Mouse (Mus musculus): ENCODE results near the gene Cenpv. TPM values are rescaled to one million over a fixed set of nuclear protein-coding genes. Genes with fewer than 3 reads are reported as not detected.

Cenpv gene
- polyA plus RNA-seq, 2 experiments = 27.0 to 40.5 TPM

GRCm38 (mm10) chr11:62507683-62508082, 31.4 kb downstream of the Cenpv start:
- no peak overlapping the region for H3K4me3 ChIP-seq (replicated peaks; ENCODE audit: low read length)
- H3K27me3 ChIP-seq (ENCODE audit: control insufficient read depth, insufficient read depth, low read length) = no peaks in the 10 kb centered on the region
- WGBS = 86% methylated on average over 4 of the region's 4 CpGs
- peaks cover 2% of the 10 kb centered on the region; the same call in 1 of the 2 replicates for H3K36me3 ChIP-seq (ENCODE audit: control insufficient read depth, insufficient read depth, low read length)
- no peak for TF ChIP-seq POLR2A (IDR thresholded peaks at IDR 0.05; ENCODE audit: borderline replicate concordance, extremely low read depth, insufficient read depth, insufficient read length)
- H3K4me1 ChIP-seq (ENCODE audit: control insufficient read depth, insufficient read depth, low read length) = no peaks in the 10 kb centered on the region
- no peak overlapping the region for H3K9ac ChIP-seq (ENCODE audit: low read depth, low read length, severe bottlenecking)
- no peak overlapping the region for H3K4me2 ChIP-seq (replicated peaks; ENCODE audit: low read depth, low read length, severe bottlenecking)
- H3K9me3 ChIP-seq (ENCODE audit: control insufficient read depth, low read length) = no peaks in the 10 kb centered on the region
- ATAC-seq (ENCODE audit: low FRiP score, low read depth) = no peak
- no peak overlapping the region for H3K27ac ChIP-seq (replicated peaks; ENCODE audit: low read depth, low read length)
- no peak for DNase-seq (ENCODE audit: low spot score)

DNA sequence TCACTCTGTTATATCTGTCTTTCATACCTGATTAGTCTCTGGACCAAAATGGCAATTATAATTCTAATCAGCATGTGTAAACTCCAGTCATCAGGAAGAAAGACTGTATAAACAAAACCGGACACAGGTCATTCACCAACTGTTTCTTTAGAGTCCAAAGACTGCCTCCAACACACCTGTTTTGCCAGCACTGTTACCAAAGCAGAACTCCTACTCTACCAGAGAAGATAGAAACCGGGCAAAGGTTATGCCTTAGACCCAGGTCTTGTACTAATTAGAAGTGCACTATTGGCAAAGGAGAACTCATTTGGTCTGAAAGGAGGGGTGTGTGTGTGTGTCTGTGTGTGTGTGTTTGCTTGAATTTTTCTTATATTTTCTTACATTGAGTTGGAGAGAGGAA, 38.5 kb downstream of the Cenpv start:
- no peaks in the 10 kb centered on the region for H3K27me3 ChIP-seq (ENCODE audit: control insufficient read depth, insufficient read depth, low read length)
- no peak overlapping the region for H3K9ac ChIP-seq (ENCODE audit: low read depth, low read length, severe bottlenecking)
- ATAC-seq (ENCODE audit: low FRiP score, low read depth) = no peak
- H3K4me3 ChIP-seq (replicated peaks; ENCODE audit: low read length) = no peak overlapping the region
- no peak overlapping the region for H3K27ac ChIP-seq (replicated peaks; ENCODE audit: low read depth, low read length)
- H3K36me3 ChIP-seq (ENCODE audit: control insufficient read depth, insufficient read depth, low read length) = no peaks in the 10 kb centered on the region
- 87% methylated on average over 2 of the region's 2 CpGs for WGBS
- no peak for DNase-seq (ENCODE audit: low spot score)
- TF ChIP-seq POLR2A (IDR thresholded peaks at IDR 0.05; ENCODE audit: borderline replicate concordance, extremely low read depth, insufficient read depth, insufficient read length) = no peak
- no peak overlapping the region for H3K4me2 ChIP-seq (replicated peaks; ENCODE audit: low read depth, low read length, severe bottlenecking)
- H3K9me3 ChIP-seq (ENCODE audit: control insufficient read depth, low read length) = no peaks in the 10 kb centered on the region
- H3K4me1 ChIP-seq (ENCODE audit: control insufficient read depth, insufficient read depth, low read length) = no peaks in the 10 kb centered on the region

GRCm38 (mm10) chr11:62498802-62499201, 40.3 kb downstream of the Cenpv start:
- DNase-seq (ENCODE audit: low spot score) (no peak), ATAC-seq (ENCODE audit: low FRiP score, low read depth) (no peak)
- no peaks in the 10 kb centered on the region for H3K36me3 ChIP-seq (ENCODE audit: control insufficient read depth, insufficient read depth, low read length)
- TF ChIP-seq POLR2A (IDR thresholded peaks at IDR 0.05; ENCODE audit: borderline replicate concordance, extremely low read depth, insufficient read depth, insufficient read length) = no peak
- no peaks in the 10 kb centered on the region for H3K27me3 ChIP-seq (ENCODE audit: control insufficient read depth, insufficient read depth, low read length)
- no peak overlapping the region for H3K27ac ChIP-seq (replicated peaks; ENCODE audit: low read depth, low read length)
- peaks cover 8% of the 10 kb centered on the region for H3K4me1 ChIP-seq (ENCODE audit: control insufficient read depth, insufficient read depth, low read length)
- H3K9me3 ChIP-seq (ENCODE audit: control insufficient read depth, low read length) = no peaks in the 10 kb centered on the region
- no peak overlapping the region for H3K4me3 ChIP-seq (replicated peaks; ENCODE audit: low read length)
- WGBS = 82% methylated on average over 2 of the region's 2 CpGs
- H3K4me2 ChIP-seq (replicated peaks; ENCODE audit: low read depth, low read length, severe bottlenecking) = no peak overlapping the region
- no peak overlapping the region for H3K9ac ChIP-seq (ENCODE audit: low read depth, low read length, severe bottlenecking)

GRCm38 (mm10) chr11:62497181-62497580, 41.9 kb downstream of the Cenpv start:
- TF ChIP-seq POLR2A (IDR thresholded peaks at IDR 0.05; ENCODE audit: borderline replicate concordance, extremely low read depth, insufficient read depth, insufficient read length) = no peak
- H3K27me3 ChIP-seq (ENCODE audit: control insufficient read depth, insufficient read depth, low read length) = no peaks in the 10 kb centered on the region
- H3K9ac ChIP-seq (ENCODE audit: low read depth, low read length, severe bottlenecking) = no peak overlapping the region
- no peak overlapping the region for H3K4me3 ChIP-seq (replicated peaks; ENCODE audit: low read length)
- no peak overlapping the region for H3K27ac ChIP-seq (replicated peaks; ENCODE audit: low read depth, low read length)
- ATAC-seq (ENCODE audit: low FRiP score, low read depth) (no peak), DNase-seq (ENCODE audit: low spot score) (no peak)
- H3K4me1 ChIP-seq (ENCODE audit: control insufficient read depth, insufficient read depth, low read length) = peaks cover 8% of the 10 kb centered on the region
- H3K9me3 ChIP-seq (ENCODE audit: control insufficient read depth, low read length) = no peaks in the 10 kb centered on the region
- H3K36me3 ChIP-seq (ENCODE audit: control insufficient read depth, insufficient read depth, low read length) = no peaks in the 10 kb centered on the region
- WGBS = 75% methylated on average over 3 of the region's 3 CpGs
- no peak overlapping the region for H3K4me2 ChIP-seq (replicated peaks; ENCODE audit: low read depth, low read length, severe bottlenecking)

DNA sequence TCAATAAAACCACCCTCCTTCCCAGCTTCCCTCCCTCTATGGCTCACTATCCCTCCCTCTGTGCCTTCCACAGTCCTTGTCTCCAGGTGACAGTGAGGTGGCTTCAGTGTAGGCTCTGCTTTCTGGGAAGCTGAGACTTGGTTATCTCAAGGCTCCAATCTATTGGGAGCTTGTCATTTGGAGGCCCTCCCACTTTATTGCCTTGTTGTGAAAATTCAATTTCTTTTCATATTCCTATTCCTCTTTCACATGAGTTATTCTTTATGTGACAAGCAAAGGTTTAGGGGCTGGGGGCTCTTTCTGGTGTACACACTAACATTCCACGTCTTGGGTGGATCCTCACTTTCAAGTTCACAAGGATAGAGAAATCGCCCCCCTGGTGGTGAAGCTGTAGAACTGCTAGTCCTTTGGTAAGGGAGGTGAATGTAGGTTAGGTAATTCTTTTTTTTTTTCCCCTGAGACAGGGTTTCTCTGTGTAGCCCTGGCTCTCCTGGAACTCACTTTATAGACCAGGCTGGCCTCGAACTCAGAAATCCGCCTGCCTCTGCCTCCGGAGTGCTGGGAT, 42.8 kb downstream of the Cenpv start:
- Histone ChIP-seq H3K4me1 (ENCODE audit: control insufficient read depth, insufficient read depth, low read length) (peaks cover 8% of the 10 kb centered on the region), H3K27me3 (ENCODE audit: control insufficient read depth, insufficient read depth, low read length) (no peaks in the 10 kb centered on the region), H3K4me2 (replicated peaks; ENCODE audit: low read depth, low read length, severe bottlenecking) (no peak overlapping the region), H3K27ac (replicated peaks; ENCODE audit: low read depth, low read length) (no peak overlapping the region), H3K36me3 (ENCODE audit: control insufficient read depth, insufficient read depth, low read length) (no peaks in the 10 kb centered on the region), H3K9me3 (ENCODE audit: control insufficient read depth, low read length) (no peaks in the 10 kb centered on the region), H3K4me3 (replicated peaks; ENCODE audit: low read length) (no peak overlapping the region), H3K9ac (ENCODE audit: low read depth, low read length, severe bottlenecking) (no peak overlapping the region)
- peak; percentile 39 for DNase-seq (ENCODE audit: low spot score)
- ATAC-seq (ENCODE audit: low FRiP score, low read depth) = no peak
- no peak for TF ChIP-seq POLR2A (IDR thresholded peaks at IDR 0.05; ENCODE audit: borderline replicate concordance, extremely low read depth, insufficient read depth, insufficient read length)
- WGBS = 52% methylated on average over 5 of the region's 5 CpGs
